Mouse (Mus musculus) hindbrain, postnatal 0 days (tissue): ENCODE results near the gene Jph2. TPM values are rescaled to one million over a fixed set of nuclear protein-coding genes. Genes with fewer than 3 reads are reported as not detected.

Experiments
- ATAC-seq: fragments of 200-750 bp; cut with Nextera tagmentation; 2 replicates; pipeline ENCODE4 v1.8.0; 2017; ENCODE audit warnings: mild to moderate bottlenecking, moderate TSS enrichment, moderate library complexity
- DNase-seq: peaks from one replicate; pipeline ENCODE4 v3.0.0-alpha.2; 2015; ENCODE audit warnings: low spot score
- H3K27ac ChIP-seq: fragments of 300-500 bp; sonication (generic); 2 replicates; pipeline ENCODE4 v1.5.1; 2014; ENCODE audit warnings: mild to moderate bottlenecking
- H3K27me3 ChIP-seq: fragments of 300-500 bp; sonication (generic); 2 replicates; pipeline ENCODE4 v1.6.1; 2014; ENCODE audit warnings: low read length, mixed read lengths; ENCODE audit not compliant: insufficient read depth
- H3K36me3 ChIP-seq: fragments of 300-500 bp; sonication (generic); 2 replicates; pipeline ENCODE4 v1.6.1; 2014; ENCODE audit warnings: low read length, mixed read lengths; ENCODE audit not compliant: insufficient read depth
- H3K4me1 ChIP-seq: fragments of 300-500 bp; sonication (generic); 2 replicates; pipeline ENCODE4 v1.6.1; 2014; ENCODE audit warnings: antibody characterized with exemption, low read length, mixed read lengths; ENCODE audit not compliant: insufficient read depth
- H3K4me2 ChIP-seq: fragments of 300-500 bp; sonication (generic); 2 replicates; pipeline ENCODE4 v1.6.1; 2014; ENCODE audit warnings: low read depth, mild to moderate bottlenecking, low read length, moderate library complexity, mixed read lengths
- H3K4me3 ChIP-seq: fragments of 300-500 bp; sonication (generic); 2 replicates; pipeline ENCODE4 v1.5.1; 2014; ENCODE audit warnings: low read length
- H3K9ac ChIP-seq: fragments of 300-500 bp; sonication (generic); replicated peaks from 2 replicates; pipeline ENCODE4 v1.6.1; 2014; ENCODE audit warnings: mild to moderate bottlenecking, low read length, moderate library complexity, mixed read lengths
- H3K9me3 ChIP-seq: fragments of 300-500 bp; sonication (generic); 2 replicates; pipeline ENCODE4 v1.6.1; 2016; ENCODE audit warnings: low read length, mixed read lengths
- CTCF ChIP-seq: IDR thresholded peaks from 2 replicates; pipeline ENCODE4 v1.5.1; 2016; ENCODE audit warnings: antibody characterized with exemption, control low read depth, low read depth
- WGBS: fragments of 180-500 bp; shearing (Covaris S2); extraction: QIAGEN DNeasy Blood & Tissue Kit; methylation state at CpG from one replicate; pipeline ENCODE4 v1.1.7; 2014; 5-methylcytosine and 5-hydroxymethylcytosine counted together
- polyA plus RNA-seq: library from polyadenylated mRNA; unstranded; fragments of >200 nt; fragmentation: Nextera tagmentation; extraction: Ambion mirVana; gene quantifications from 2 replicates; pipeline ENCODE4 v1.2.1, GENCODE M21; 2015
- total RNA-seq: library from RNA; depleted of rRNA; stranded (reverse); fragments of >200 nt; gene quantifications from 2 replicates; pipeline ENCODE4 v1.2.3, GENCODE M21; 2014; rRNA removed

Jph2 gene
- total and polyA plus RNA-seq, 2 experiments from 2014 or later: 0.88 to 1.2 TPM

GRCm38 (mm10) chr2:163300069-163301060 is 97.4 kb downstream of the Jph2 start:
- 24% methylated on average over 14 of the region's 14 CpGs for WGBS

GRCm38 (mm10) chr2:163296999-163297630 is 100.7 kb downstream of the Jph2 start:
- Histone ChIP-seq H3K9ac (no peak overlapping the region), H3K36me3 (no peaks in the 10 kb centered on the region), H3K27ac (0 out of 2 replicates have a peak overlapping the region, but pooled peaks have one; percentile 51), H3K4me2 (no peak overlapping the region), H3K9me3 (no peaks in the 10 kb centered on the region), H3K4me3 (no peak overlapping the region), H3K4me1 (peaks cover 40% of the 10 kb centered on the region), H3K27me3 (peaks cover 23% of the 10 kb centered on the region)
- TF ChIP-seq CTCF: no peak
- DNase-seq (peak; percentile 51), ATAC-seq (peak; percentile 48; the same call in 1 of the 2 replicates)
- 9% methylated on average over 11 of the region's 11 CpGs for whole genome bisulfite sequencing

More at GRCm38 (mm10) chr2:163300069-163301060, 97.4 kb downstream of the Jph2 start:
- H3K4me1 ChIP-seq: peaks cover 40% of the 10 kb centered on the region
- ATAC-seq (peak; percentile 65), DNase-seq (peak; percentile 88)
- no peak overlapping the region for H3K4me2 ChIP-seq
- H3K27ac ChIP-seq: peak overlapping the region; percentile 60
- no peaks in the 10 kb centered on the region for H3K9me3 ChIP-seq
- no peaks in the 10 kb centered on the region for H3K36me3 ChIP-seq
- no peak overlapping the region for H3K9ac ChIP-seq
- no peak overlapping the region for H3K4me3 ChIP-seq
- no peak for TF ChIP-seq CTCF
- H3K27me3 ChIP-seq: peaks cover 20% of the 10 kb centered on the region

GRCm38 (mm10) chr2:163288881-163289379 is 108.9 kb downstream of the Jph2 start:
- Histone ChIP-seq H3K4me1 (0 out of 2 replicates have a peak, but pooled peaks cover 7% of the 10 kb centered on the region), H3K4me2 (peak overlapping the region; percentile 44), H3K27me3 (peaks cover 33% of the 10 kb centered on the region), H3K9me3 (no peaks in the 10 kb centered on the region), H3K4me3 (no peak overlapping the region; the same call in 1 of the 2 replicates), H3K9ac (no peak overlapping the region), H3K27ac (no peak overlapping the region), H3K36me3 (no peaks in the 10 kb centered on the region)
- DNase-seq (peak; percentile 75), ATAC-seq (peak; percentile 68)
- WGBS: 9% methylated on average over 21 of the region's 21 CpGs
- TF ChIP-seq CTCF: no peak

Other genes starting within 250 kb of the Jph2 start
- 4.3 and 5.0 TPM in 2 replicates for gene Tox2, start 194.9 kb downstream of the Jph2 start, total RNA-seq
- 15.2 and 19.1 TPM in 2 replicates for gene Tox2, start 194.9 kb downstream of the Jph2 start, polyA plus RNA-seq
- gene Oser1, start 26.7 kb upstream of the Jph2 start, total RNA-seq: 22.9 and 29.5 TPM in 2 replicates
- gene Oser1, start 26.7 kb upstream of the Jph2 start, polyA plus RNA-seq: 59.6 and 60.5 TPM in 2 replicates
- 132 and 149 TPM in 2 replicates for gene Gdap1l1, start 40.5 kb upstream of the Jph2 start, total RNA-seq
- 120 and 123 TPM in 2 replicates for gene Gdap1l1, start 40.5 kb upstream of the Jph2 start, polyA plus RNA-seq
- gene Fitm2, start 74.6 kb upstream of the Jph2 start, total RNA-seq: 26.5 and 33.2 TPM in 2 replicates
- 14.9 and 15.1 TPM in 2 replicates for gene Fitm2, start 74.6 kb upstream of the Jph2 start, polyA plus RNA-seq
- 0.73 and 2.1 TPM in 2 replicates for gene R3hdml, start 94.3 kb upstream of the Jph2 start, total RNA-seq
- 1.0 TPM in 2 replicates for gene R3hdml, start 94.3 kb upstream of the Jph2 start, polyA plus RNA-seq
- gene Hnf4a, start 108.8 kb upstream of the Jph2 start, total RNA-seq: 0.05 TPM in 1 of 2 replicates, not detected in the other
- not detected in 2 replicates for gene Hnf4a, start 108.8 kb upstream of the Jph2 start, polyA plus RNA-seq
- 54.6 and 59.7 TPM in 2 replicates for gene Ttpal, start 204.3 kb upstream of the Jph2 start, total RNA-seq
- gene Ttpal, start 204.3 kb upstream of the Jph2 start, polyA plus RNA-seq: 27.9 and 28.0 TPM in 2 replicates
- 82.6 and 97.4 TPM in 2 replicates for gene Serinc3, start 247.1 kb upstream of the Jph2 start, total RNA-seq
- 35.9 and 36.5 TPM in 2 replicates for gene Serinc3, start 247.1 kb upstream of the Jph2 start, polyA plus RNA-seq